Mouse (Mus musculus) naive thymus-derived CD4-positive, alpha-beta T cell, adult 5 months (primary cell): Measurements from ENCODE around the gene Zfyve27. TPM values are rescaled to one million over a fixed set of nuclear protein-coding genes. Genes with fewer than 3 reads are reported as not detected.

ENCODE experiments used
- polyA plus RNA-seq: library from polyadenylated mRNA; unstranded; fragments of 100-300 nt; shearing (Covaris generic); gene quantifications from one replicate; pipeline ENCODE4 v1.2.1, GENCODE M21; 2017

The Zfyve27 gene
- polyA plus RNA-seq = 78.6 TPM

GRCm38 (mm10) chr19:42163764-42164163, at the start of gene Zfyve27:
TSS of gene Zfyve27 (plus strand) at chr19:42163951.

DNA sequence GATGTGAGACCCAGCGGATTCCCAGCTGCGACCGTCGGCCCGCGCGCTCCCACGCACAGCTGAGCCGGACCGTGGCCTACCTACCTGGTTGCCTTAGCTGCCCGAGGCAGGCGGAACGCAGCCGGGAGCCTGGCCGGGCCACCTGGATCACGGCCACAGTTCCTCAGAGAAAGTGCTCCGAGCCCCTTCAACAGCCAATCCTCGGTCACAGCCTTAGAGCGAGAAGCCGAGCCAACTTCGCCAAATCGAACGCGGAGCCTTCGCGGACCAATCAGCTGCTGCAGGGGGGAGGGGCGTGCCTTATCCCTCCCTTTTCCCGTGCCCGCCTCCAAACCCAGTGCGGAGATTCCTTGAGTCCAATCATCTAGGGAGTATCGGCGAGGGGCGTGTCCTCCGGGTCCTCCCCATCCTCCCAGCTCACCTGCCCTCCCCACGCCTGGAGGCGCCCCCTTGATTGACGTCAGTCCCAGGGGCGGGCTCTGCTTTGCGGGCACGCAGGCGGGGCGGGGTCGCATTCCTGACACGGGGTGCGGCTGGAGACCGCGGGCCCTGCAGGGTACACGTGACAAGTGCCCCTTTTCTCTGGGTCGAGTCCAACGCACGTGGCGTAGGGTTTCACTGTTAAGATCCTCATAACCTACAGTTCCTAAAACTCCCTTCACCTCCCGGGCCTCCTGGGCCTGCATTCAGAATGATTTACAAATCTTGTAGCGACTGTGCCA, 34.8 kb upstream of the Zfyve27 start, which contains the start of gene Avpi1:
Avpi1 (minus strand) TSS at position 273 of the 722 bp plus-strand sequence.

DNA sequence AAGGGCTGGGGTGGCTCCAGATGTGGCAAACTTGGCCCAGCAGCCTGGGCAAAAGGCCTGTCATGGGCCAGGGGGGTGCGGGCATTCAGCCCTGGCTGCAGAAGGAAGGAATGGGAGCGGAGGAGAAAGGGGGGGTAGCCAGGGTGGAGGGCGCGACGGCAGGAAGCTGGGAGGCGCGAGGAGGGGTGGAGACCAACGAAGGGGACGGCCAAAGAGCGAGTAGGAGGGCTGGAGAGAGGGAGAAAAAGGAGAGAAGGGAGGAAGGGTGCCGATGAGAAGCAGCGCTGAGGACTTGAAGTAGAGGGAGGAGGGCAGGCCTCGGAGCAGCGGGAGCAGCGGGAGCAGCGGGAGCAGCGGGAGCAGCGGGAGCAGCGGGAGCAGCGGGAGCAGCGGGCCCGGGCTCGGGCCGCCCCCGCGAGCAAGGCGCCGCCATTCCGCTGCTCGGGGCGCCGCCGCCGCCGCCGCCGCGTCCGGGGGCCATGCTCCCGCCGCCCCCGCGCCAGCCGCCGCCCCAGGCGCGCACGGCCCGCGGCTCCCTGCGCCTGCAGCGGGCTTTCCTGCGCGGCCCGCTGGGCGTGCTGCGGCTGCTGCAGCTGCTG, 16.5 kb upstream of the Zfyve27 start, which contains the start of gene Marveld1:
Marveld1 (plus strand) TSS at position 231 of the 599 bp plus-strand sequence.

DNA sequence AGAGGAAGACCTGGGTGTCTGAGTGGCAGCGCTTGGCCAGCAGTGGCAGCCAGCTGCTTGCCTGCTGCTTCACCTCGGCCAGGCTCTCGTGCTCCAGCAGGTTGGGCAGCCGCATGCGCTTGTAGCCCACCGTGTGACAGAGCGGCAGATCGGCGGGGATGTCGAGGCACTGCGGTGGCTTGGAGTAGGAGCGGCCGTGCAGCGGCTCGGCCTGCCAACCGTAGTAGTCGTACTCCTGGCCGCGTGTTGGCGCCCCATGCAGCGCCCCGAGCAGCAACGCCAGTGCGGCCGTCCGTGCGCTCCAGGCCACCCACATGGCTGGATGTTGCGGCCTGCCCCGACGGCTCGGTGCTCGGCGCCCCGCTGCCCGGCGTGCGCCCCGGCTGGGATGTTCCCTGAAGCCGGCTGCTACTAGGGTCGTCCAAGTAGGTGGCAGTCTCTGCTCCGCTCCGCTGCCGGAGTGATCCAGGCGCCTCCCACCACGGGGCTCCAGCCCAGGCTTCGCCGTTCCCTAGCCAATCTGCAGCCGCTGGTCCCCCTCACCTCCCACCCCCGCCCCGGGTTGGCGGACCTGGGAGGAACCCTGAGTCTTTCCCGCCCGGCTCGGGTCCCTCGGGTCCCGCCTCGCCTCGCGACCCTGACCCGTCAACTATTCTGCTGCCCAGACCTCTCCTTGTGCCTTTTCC, 38.1 kb downstream of the Zfyve27 start, which contains the start of gene Sfrp5:
Sfrp5 (minus strand) TSS at position 557 of the 686 bp plus-strand sequence.

Other genes starting within 250 kb of the Zfyve27 start
- gene Exosc1, start 230.5 kb upstream of the Zfyve27 start, polyA plus RNA-seq = 81.5 TPM
- gene Zdhhc16, start 230.5 kb upstream of the Zfyve27 start, polyA plus RNA-seq = 40.5 TPM
- gene Mms19, start 182.8 kb upstream of the Zfyve27 start, polyA plus RNA-seq = 72.7 TPM
- gene Ubtd1, start 182.2 kb upstream of the Zfyve27 start, polyA plus RNA-seq = 7.1 TPM
- not detected for gene Ankrd2, start 128.0 kb upstream of the Zfyve27 start, polyA plus RNA-seq
- not detected for gene Hoga1, start 118.3 kb upstream of the Zfyve27 start, polyA plus RNA-seq
- gene 4933411K16Rik, start 111.7 kb upstream of the Zfyve27 start, polyA plus RNA-seq = not detected
- gene Morn4, start 77.6 kb upstream of the Zfyve27 start, polyA plus RNA-seq = not detected
- gene Pi4k2a, start 73.5 kb upstream of the Zfyve27 start, polyA plus RNA-seq = 75.1 TPM
- 18.2 TPM for gene Avpi1, start 34.9 kb upstream of the Zfyve27 start, polyA plus RNA-seq
- 18.0 TPM for gene Marveld1, start 16.6 kb upstream of the Zfyve27 start, polyA plus RNA-seq
- not detected for gene Sfrp5, start 38.3 kb downstream of the Zfyve27 start, polyA plus RNA-seq
- gene Golga7b, start 83.6 kb downstream of the Zfyve27 start, polyA plus RNA-seq = not detected